Mouse (Mus musculus): ENCODE measurements around the gene Tbcd.

Tbcd gene

DNA sequence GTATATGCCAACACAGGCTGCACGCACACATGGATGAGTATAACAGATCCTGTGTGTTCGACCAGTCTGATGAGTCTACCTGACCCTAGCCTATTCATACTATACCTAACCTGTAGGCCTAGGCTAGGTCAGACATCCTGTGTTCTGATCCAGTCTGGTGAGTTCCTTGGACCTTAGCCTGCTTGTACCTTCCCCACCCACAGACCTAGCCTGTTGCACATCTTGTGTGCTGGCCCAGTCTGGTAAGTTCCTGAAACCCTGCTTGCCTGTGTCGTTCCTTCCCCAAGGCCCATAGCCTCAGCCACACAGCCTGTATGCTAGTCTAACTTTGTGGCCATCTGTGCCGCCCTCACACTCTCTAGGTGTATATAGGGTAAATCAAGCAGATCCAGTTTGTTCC is 112.5 kb downstream of the Tbcd start:
- in situ Hi-C loops (cut with MboI, MseI), result no loop called here

DNA sequence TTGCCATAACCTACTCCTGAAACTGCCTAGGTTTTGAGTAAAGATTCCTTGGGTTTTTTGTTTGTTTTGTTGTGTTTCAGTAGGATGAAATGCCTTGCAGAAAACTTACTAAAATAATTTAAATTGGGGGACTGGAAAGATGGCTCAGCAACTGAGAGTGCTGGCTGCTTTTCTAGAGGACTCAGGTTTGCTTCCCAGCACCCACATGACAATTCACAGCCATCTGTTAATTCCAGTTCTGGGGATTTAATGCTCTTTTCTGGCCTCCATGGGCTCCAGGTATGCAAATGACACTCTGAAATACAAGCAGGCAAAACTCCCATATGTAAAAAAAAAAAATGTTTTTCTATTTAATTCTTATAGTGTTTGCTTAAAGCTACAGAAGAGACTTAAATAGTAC is 130.1 kb downstream of the Tbcd start:
- in situ Hi-C loops (cut with MboI, MseI), result no loop called here

DNA sequence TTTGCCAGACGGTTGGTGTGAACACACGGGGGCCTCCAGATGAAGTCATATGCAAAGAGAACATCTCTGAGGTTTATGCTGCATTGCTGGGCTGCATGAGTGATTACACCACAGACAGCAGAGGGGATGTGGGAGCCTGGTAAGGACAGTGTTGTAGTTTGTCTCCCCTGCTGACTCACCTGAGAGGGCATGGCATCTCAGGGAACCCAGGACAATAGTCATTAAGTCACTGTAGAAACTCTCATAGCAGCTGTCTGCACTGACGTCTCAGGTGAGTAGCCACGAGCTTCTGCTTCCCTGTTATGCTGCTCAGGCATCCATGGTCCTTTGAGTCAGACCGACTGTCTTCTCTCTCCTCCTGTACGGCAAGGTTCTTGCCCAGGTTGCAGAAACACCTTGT is 145.5 kb downstream of the Tbcd start:
- in situ Hi-C loops (cut with MboI, MseI), result no loop called here

DNA sequence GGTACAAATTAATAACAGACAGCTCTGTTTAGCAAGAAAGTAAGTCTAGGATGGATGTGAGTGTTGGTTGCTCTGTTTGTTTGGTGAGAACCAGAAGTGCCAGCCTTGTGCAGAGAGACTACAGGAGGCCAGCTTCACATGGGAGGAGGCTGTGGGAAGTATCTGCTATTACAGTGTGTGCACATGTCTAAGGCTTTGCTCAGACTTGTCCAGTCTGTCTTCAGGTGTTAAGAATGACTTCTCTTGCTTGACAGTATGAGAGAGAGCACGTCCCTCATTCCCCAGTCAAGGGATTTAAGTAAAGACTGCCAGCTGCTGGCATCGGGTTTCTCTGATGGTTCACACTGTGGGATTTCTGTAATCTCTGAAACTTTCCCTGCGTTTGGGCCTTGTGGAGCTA is 149.7 kb downstream of the Tbcd start:
- in situ Hi-C loops (cut with MboI, MseI), result no loop called here

DNA sequence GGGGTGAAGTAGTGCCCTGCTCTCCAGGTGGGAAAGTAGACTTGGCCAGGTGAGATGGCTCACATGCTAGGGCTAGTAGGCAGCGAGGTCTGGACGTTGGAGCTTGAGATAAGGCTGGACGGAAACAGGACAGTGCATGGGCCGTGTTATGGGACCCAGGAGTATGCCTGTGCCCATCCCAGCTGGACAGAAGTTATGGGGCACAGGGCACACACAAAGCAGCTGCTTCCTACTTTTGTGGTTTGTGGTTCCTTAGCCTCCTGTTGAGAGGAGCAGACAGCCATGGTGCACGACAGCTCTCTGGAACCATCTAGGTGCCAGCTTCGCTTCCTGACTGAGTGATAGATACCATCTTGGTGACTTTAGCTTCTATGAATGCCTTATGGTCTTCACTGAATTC is 153.9 kb downstream of the Tbcd start:
- in situ Hi-C loops (cut with MboI, MseI), result no loop called here

DNA sequence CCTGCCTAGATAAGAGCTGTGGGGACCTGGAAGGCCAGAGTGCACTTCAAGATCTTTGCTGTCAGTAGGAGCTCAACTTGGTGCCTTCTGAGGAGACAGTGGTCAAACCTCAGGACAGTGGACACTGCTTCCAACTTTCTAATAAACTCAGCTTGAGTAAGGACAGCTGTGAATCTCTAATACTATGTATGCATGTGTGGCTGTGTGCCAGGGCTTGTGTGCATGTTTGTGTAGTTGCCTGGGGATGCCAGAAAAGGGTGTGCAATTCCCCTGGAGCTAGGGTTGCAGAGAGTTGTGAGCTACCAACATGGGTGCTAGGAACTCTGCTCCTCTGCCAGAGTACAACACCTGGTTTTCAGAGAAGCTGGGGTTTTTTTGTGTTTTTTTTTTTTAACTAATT is 159.2 kb downstream of the Tbcd start:
- in situ Hi-C loops (cut with MboI, MseI), result no loop called here

DNA sequence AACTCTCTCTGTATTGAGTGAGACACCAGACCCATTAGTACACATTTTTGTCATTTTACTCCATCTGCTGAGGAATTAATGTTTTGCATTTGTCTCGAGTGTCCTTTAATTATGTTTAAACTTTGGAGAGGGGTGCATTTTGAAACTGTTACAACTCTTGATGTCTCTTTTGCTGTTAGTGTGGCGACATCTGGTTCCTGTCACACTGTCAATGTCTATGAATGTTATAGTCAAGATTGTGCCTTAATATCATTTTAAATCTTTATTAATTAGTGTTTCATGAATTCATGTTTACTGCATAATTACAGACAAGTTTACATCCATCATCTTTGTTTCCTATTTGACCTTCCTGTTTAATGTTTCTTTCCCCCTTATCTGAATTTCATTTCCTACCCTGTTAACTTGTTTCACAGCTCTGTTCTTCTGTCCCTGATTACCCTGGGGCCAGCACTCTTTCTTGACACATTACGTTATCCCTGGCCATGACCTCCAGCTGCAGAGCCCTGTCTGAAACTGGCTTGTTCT is 164.3 kb downstream of the Tbcd start:
- in situ Hi-C loops (cut with MboI, MseI), result no loop called here

DNA sequence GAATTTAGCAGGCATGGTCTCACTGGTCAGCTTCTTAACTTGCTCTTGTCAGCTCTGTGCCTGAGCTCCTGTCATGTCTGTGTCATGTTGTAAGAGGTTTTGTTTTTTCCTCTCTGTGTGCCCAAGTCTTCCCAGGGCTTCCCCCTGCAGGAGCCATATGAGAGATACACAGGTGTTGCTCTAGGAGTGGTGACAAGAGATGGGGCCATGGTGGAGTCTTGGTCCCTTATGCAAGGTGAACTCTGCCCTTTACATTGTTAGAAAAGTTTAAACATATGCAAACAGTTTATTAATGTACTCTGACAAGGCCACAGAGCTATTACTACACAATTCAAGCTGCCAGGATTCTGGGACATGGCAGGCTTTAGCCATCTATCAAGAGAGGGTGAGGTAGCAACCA is 164.8 kb downstream of the Tbcd start:
- in situ Hi-C loops (cut with MboI, MseI), result no loop called here

DNA sequence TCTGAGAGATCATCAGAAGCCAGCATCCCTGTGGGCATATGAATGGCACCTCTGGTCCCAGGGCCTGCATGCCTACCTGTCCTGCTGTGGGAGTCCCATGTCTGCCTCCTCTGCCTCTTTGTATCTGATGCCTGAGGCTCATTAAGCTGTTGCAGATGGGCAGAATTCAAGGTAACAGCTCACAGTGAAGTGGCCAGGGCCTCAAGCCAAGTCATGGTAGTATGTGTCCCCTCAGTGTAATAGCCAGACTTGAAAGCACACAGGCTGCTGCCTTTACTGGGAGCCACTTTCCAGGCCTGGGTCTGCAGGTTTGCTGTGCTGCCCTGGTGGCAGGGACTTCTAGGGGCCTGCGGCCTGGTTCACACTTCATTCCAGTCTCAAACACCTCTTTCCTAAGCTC is 165.6 kb downstream of the Tbcd start:
- in situ Hi-C loops (cut with MboI, MseI), result no loop called here

DNA sequence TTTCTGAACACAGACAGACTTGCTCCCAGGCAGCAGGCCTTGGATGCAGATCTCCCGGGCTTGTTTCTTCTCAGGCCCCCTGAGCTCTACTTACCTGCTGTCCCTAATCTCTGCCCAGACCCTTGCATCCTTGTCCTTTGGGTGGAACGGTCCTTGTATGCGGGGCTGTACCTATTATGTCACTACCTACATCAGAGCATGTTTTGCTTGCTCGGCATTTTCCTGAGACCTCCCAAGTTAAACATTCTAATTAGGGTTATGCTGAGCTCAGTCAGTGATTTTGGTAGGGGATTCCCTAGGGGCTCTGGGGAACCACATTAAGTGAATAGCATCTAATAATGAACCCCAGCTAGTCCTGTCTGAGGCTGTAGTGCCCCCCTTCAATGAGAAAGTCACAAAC is 173.3 kb downstream of the Tbcd start:
- in situ Hi-C loops (cut with MboI, MseI), result no loop called here

DNA sequence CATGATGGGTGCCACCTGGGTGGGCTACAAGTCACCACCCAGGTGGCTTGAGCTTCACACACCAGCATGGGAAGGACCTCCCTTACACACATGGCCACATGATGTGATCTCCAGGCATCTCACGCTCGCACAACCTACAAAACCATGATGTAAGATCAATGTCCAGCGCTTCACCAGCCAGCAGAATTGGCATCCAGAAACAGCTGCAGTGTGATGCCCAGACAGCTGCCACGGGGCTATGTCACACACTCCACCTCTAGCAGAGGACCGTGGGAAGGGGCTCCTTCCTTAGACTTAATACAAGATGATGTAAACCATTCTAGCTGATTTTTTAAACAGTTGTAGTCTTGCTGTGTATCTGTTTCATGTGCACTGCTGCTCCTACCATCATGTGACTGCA is 175.8 kb downstream of the Tbcd start:
- in situ Hi-C loops (cut with MboI, MseI), result no loop called here

DNA sequence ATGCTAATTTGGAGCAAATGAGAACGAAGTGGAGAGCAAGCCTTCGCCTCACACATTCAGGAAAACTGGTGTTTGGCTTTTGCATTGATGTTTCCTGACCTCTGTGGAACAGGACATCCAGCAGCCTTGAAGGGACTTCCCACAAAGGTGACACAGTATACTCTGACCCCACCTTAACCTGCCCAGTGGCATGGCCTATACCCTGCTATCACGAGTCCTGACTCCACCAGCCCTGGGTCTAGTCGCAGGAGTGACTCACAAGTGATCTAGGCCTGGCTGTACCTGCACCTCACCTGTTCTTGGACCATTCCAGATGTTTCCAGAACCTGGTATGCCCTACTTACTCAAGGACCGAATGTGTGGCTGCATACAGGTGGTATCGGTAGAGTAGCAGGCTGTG is 177.8 kb downstream of the Tbcd start:
- in situ Hi-C loops (cut with MboI, MseI), result no loop called here

DNA sequence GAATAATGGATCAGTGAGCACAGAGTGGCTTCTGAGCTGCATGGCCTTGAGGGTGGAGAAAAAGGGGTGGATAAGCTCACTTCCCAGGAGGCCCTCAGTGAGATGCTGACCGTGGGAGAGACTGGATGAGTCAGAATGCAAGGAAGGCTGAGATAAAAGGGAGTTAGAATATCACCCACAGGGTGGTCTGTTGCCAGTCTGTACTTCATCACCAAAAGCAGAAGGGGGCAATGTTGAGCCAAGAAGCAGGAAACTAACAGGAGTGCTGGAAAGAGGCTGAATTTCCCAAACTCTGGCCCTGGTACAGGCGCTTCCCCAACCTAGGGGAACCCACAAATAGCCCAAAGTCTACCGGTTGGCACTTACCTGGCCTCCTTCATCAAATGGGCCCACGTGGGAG is 178.7 kb downstream of the Tbcd start:
- in situ Hi-C loops (cut with MboI, MseI), result no loop called here

DNA sequence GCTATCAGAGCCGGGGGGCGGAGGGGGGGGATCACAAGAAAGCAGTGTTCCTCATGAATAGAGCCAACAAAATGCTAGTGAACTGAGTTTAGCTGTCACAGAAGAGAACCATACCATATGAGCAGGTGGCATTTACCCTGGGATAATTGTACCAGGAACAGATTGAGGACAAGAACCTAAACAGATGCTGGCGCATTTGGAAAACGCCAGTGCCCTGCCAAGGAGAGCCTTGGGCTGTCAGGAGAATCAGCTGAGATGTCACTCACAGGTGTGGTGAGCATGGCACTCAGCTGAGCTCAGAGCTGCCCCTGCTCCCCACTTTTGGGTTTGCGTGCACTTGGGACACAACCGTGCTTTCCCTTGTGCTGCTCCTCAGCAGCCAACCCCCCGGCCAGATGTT is 179.7 kb downstream of the Tbcd start:
- in situ Hi-C loops (cut with MboI, MseI), result no loop called here

DNA sequence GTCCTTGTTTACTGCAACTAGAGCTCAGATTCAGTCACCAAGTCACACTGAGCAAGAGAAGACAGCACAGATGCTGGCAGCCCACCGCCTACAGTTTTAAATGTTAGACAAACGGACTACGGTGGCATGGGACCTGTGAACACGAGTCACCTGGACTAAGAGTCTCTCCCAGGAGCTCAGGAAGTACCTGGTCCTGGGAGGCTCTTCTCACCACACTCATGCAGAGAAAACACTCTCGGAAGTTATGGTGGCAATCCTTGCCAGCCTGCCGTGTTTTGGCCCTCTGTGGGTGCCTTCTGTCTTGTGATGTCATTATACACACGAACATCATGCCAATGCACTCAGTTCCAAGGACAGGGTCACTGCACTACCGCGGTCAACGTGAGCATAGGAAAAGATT is 184.9 kb downstream of the Tbcd start:
- in situ Hi-C loops (cut with MboI, MseI), result no loop called here

DNA sequence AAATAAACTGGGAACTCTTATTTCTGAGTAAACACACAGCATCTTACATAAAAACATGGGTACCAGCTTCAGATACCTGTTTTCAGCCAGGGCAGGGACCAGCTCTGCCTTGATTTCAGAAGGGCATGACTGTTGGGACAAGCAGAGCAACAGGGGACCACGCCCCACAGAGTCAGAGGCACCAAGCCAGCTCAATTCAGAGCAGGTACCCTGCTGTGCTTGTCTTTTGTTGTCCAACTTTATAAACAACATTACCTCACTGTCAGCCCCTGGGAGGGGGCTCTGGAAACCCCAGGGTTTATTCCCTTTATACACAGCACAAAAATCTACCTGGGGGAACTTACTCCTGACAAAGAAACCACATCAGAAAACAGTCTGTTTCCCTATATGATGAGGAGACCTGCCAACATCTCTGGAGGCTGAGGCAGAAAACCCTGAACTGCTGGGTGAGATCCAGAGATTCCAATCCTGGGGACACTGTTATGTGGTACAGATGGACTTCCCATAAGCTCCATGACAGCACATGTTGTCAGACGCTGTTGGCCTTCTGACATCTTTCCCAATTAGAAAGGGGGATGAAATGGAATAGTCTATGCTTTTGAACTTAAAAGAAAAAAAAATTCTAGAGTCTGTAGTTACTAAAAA is 189.9 kb downstream of the Tbcd start:
- in situ Hi-C loops (cut with MboI, MseI), result no loop called here

DNA sequence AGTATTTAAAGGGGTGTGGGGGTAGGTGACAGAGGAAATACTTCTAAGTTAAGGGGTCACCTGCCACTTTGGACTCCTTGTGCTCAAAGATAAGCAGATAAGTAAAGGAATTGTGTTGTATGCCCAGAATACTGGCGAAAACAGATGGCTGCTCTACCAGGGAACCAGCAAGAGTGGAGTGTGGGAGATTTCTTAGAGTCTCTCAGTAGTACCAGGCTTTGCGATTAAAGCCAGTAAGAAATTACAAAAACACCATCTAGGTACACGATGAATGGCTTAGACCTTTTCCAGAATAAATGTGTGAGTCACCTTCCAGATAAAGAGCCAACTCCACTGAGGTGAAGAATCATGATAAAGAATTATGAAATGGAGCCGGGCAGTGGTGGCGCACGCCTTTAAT is 193.6 kb downstream of the Tbcd start:
- in situ Hi-C loops (cut with MboI, MseI), result no loop called here

DNA sequence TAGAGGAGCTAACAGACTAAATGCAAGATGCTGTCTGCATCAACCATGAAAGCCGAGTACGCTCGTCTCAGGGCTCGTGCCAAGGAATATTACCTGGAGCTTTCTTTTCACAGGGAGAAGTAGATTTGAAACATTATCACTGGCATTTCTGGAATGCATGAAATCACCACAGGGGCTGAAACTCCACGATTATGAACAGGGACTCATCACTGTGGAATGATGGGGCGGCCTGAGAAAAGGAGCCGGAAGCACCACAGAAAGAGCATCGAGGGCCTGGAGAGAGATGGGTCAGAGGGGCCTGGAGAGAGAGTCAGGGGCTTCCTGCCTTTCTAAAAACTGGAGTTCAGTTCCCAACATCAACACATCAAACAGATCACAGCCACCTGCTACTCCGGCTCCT is 195.6 kb downstream of the Tbcd start:
- in situ Hi-C loops (cut with MboI, MseI), result no loop called here

DNA sequence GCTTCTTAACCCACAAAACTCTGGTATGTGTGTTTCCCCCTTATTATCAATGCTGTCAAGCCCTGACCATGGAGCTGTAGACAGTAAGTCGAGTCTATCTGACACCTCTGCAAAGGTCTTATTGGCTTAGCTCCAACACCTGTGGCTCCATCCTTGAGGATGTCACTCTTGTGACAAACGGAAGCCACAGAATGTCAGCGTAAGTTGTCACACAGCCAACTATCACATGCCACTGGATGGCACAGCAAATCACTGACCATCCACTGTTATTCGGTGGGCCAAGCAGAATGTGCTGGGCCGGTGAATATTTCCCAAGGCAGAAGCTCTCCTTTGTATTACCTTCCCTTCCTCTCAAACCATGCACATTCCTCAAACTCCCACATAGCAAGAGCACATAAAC is 196.4 kb downstream of the Tbcd start:
- in situ Hi-C loops (cut with MboI, MseI), result no loop called here

DNA sequence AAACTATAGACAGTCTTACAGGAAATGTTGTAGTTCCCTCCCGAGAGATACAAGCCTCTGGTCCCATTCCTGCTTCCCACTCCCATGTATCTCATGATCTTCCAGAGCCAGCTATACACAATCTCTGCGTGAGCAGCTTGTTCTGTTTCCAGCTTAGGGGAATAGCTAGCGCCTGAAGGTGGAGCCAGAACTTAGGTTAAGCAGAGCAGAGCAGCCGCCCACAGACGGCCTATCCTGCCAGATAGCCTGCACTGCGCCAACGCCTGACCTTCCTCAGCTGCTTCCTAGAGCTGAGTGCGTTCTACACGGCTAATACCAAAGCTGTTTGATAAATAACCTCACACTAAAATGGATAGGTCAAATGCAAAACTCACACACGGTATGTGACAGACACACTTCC is 198.2 kb downstream of the Tbcd start:
- in situ Hi-C loops (cut with MboI, MseI), result loop anchor here (5.0 kb wide), 1 partner anchor 157 kb away; no protein-coding TSS in a partner anchor

DNA sequence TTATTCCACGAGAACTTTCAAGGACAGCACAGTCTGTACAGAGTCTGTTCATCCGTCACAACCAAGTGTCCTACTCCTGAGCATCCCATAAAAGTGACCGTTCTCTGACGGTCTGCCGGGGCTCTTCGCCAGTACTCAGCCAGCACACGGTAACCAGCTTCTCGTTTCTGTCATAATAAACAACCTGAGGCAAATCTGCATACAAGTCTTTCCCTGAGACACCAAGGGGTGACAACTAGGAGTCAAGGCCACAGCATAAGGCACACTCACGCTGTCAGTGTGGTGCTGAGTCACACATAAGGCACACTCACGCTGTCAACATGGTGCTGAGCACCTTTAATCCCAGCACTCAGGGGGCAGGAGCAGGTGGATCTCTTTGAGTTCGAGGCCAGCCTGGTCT is 198.9 kb downstream of the Tbcd start:
- in situ Hi-C loops (cut with MboI, MseI), result loop anchor here (5.0 kb wide), 1 partner anchor 157 kb away; no protein-coding TSS in a partner anchor

DNA sequence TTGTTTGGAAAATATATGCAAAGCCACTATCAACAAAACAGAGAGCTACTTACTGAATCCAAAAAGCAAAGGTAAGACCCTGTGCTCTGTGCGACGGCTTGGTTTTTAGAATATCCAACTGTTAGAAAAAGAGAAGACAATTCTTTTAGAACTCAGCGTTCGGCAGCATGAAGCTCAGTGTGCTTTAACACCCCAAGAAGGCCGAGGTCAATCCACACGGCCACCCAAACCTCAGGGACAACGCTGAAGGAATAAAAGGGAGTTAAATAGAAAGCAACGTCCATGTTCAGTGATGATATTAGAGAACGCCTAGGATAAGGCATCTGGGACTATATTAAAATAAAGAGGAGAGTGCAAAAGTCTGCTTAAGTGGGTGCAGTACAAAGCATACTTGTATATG is 199.8 kb downstream of the Tbcd start:
- in situ Hi-C loops (cut with MboI, MseI), result loop anchor here (5.0 kb wide), 1 partner anchor 156 kb away; no protein-coding TSS in a partner anchor

DNA sequence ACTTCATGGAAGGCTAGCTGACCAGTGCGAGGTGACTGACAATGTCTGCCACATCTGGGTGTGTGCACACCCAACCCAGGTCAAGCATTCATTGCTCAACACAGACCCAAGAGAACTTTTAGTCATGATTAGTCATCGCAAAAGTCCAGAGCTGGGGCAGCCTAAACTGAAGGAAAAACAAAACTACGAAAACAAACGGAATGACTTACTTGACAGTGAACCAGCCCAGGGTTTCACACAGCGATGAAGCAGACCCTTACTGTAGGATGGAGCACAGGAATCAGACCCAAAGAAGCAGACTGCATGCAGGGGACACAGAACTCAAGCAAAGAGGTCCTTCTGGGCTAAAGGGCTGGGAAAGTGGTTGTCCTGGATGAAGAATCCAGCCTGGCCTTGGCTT is 200.2 kb downstream of the Tbcd start:
- in situ Hi-C loops (cut with MboI, MseI), result loop anchor here (5.0 kb wide), 1 partner anchor 155 kb away; no protein-coding TSS in a partner anchor
